Mouse (Mus musculus) liver, adult 2 months (tissue): ENCODE results near the gene Sox5. TPM values are rescaled to one million over a fixed set of nuclear protein-coding genes. Genes with fewer than 3 reads are reported as not detected.
"Not testable (repeated sequence)": the region's sequence is repeated elsewhere in the genome, so short reads cannot be mapped to it uniquely, and the experiment has no call there.

Source experiments
- DNase-seq: peaks from one replicate; pipeline ENCODE4 v3.0.0-alpha.2; 2011; ENCODE audit warnings: low read depth, low spot score; ENCODE audit errors: extremely low read depth
- H3K27ac ChIP-seq: fragments of 200-500 bp; replicated peaks from 2 replicates; pipeline ENCODE4 v1.5.1; 2012; ENCODE audit warnings: low read depth, mild to moderate bottlenecking, control low read depth, inconsistent platforms, low read length; ENCODE audit not compliant: insufficient read depth
- H3K27me3 ChIP-seq: fragments of 200-500 bp; 2 replicates; pipeline ENCODE4 v1.6.1; 2012; ENCODE audit warnings: mild to moderate bottlenecking, moderate library complexity, low read length, inconsistent platforms; ENCODE audit not compliant: control insufficient read depth, insufficient read depth
- H3K36me3 ChIP-seq: fragments of 200-500 bp; 2 replicates; pipeline ENCODE4 v1.6.1; 2012; ENCODE audit warnings: low read length, inconsistent platforms; ENCODE audit not compliant: control insufficient read depth, insufficient read depth
- H3K4me1 ChIP-seq: fragments of 200-500 bp; 2 replicates; pipeline ENCODE4 v1.6.1; 2011; ENCODE audit warnings: low read length; ENCODE audit not compliant: control insufficient read depth, insufficient read depth
- H3K4me3 ChIP-seq: fragments of 200-500 bp; 2 replicates; pipeline ENCODE4 v1.5.1; 2011; ENCODE audit warnings: low read depth, mild to moderate bottlenecking, control low read depth, low read length, moderate library complexity; ENCODE audit not compliant: insufficient read depth
- H3K79me2 ChIP-seq: fragments of 200-500 bp; 2 replicates; pipeline ENCODE4 v1.6.1; 2012; ENCODE audit warnings: inconsistent platforms, mild to moderate bottlenecking, low read length, moderate library complexity; ENCODE audit not compliant: control insufficient read depth, insufficient read depth
- H3K9ac ChIP-seq: fragments of 200-500 bp; 2 replicates; pipeline ENCODE4 v1.6.1; 2012; ENCODE audit warnings: low read depth, mild to moderate bottlenecking, control low read depth, inconsistent platforms, low read length
- CTCF ChIP-seq: fragments of 200-500 bp; IDR thresholded peaks from 2 replicates; pipeline ENCODE4 v1.5.1; 2011; ENCODE audit warnings: low read depth, low read length, control low read depth
- POLR2A ChIP-seq: fragments of 200-500 bp; IDR thresholded peaks from 2 replicates; pipeline ENCODE4 v1.6.1; 2011; ENCODE audit warnings: low read length, control low read depth; ENCODE audit not compliant: insufficient read depth; ENCODE audit errors: extremely low read depth
- WGBS: fragments of 180-500 bp; shearing (Covaris S2); methylation state at CpG from one replicate; pipeline ENCODE4 v1.1.7; 2018; 5-methylcytosine and 5-hydroxymethylcytosine counted together
- polyA plus RNA-seq: library from polyadenylated mRNA; depleted of rRNA; stranded (reverse); fragments of >200 nt; gene quantifications from 2 replicates; pipeline ENCODE4 v1.2.3, GENCODE M21; 2012
- total RNA-seq: library from RNA; depleted of rRNA; stranded (reverse); fragments of >200 nt; gene quantifications from 2 replicates; pipeline ENCODE4 v1.2.3, GENCODE M21; 2014

Gene Sox5
- total and polyA plus RNA-seq, 2 experiments = 7.5 to 31.6 TPM

DNA sequence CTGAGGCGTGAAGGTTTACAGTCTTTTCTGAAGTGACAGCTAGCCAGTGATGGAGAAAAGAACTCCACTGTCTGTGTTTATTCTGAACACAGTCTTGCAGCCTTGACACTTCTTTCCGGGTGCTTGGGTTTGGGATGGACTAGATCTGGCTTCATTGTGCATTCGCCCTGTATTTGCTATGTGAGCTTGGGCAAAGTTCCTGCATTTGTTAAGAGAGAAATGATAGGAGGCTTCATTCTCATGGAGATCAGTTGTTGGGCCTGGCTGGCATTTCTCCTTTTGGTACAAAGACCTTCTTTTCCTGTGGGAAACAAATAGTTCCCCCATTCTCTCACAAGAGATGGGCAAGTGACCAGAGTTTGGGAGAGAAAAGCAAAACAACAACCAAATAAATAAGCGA, 490.3 kb downstream of the Sox5 start:
- no peak for TF ChIP-seq POLR2A
- TF ChIP-seq CTCF = no peak
- Histone ChIP-seq H3K27me3 (no peaks in the 10 kb centered on the region), H3K36me3 (no peaks in the 10 kb centered on the region), H3K27ac (no peak overlapping the region), H3K79me2 (no peaks in the 10 kb centered on the region), H3K9ac (no peak overlapping the region), H3K4me1 (no peaks in the 10 kb centered on the region), H3K4me3 (no peak overlapping the region)
- DNase-seq = no peak
- 87% methylated on average over 4 of the region's 4 CpGs for WGBS

GRCm38 (mm10) chr6:144286122-144286521, 495.7 kb downstream of the Sox5 start:
- no peak for TF ChIP-seq POLR2A
- TF ChIP-seq CTCF = no peak
- 70% methylated on average over 4 of the region's 4 CpGs for WGBS
- H3K79me2 ChIP-seq = no peaks in the 10 kb centered on the region

GRCm38 (mm10) chr6:144283191-144283590, 498.6 kb downstream of the Sox5 start:
- H3K79me2 ChIP-seq = no peaks in the 10 kb centered on the region
- H3K9ac ChIP-seq = no peak overlapping the region
- H3K27ac ChIP-seq = no peak overlapping the region
- WGBS = 71% methylated on average over 8 of the region's 8 CpGs
- TF ChIP-seq POLR2A (no peak), CTCF (no peak)
- DNase-seq = no peak
- no peak overlapping the region for H3K4me3 ChIP-seq
- H3K4me1 ChIP-seq = no peaks in the 10 kb centered on the region
- no peaks in the 10 kb centered on the region for H3K27me3 ChIP-seq
- H3K36me3 ChIP-seq = no peaks in the 10 kb centered on the region

More at GRCm38 (mm10) chr6:144286122-144286521, 495.7 kb downstream of the Sox5 start:
- no peak for DNase-seq
- H3K9ac ChIP-seq = no peak overlapping the region
- H3K27ac ChIP-seq = no peak overlapping the region
- H3K27me3 ChIP-seq = no peaks in the 10 kb centered on the region
- H3K4me1 ChIP-seq = no peaks in the 10 kb centered on the region
- no peak overlapping the region for H3K4me3 ChIP-seq
- H3K36me3 ChIP-seq = no peaks in the 10 kb centered on the region

DNA sequence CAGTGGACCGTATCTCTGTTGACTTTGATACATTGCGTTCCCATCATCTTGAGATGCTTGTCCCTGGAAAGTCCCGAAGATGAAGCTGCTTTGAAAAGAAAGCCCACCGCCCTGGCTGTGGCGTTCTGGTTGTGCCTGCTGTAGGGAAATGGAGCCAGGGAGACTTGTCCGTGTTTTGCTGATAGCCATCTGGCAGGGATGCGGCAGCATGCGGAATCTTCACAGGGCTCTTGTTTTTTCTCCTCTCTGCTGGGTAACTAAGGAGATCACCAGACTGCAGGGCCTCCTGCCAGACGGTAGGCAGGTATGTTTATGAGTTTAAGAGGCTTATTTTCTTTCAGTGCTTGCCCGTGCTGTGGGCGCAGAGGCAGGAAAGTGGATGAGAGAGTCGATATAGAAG, 499.0 kb downstream of the Sox5 start:
- H3K9ac ChIP-seq = no peak overlapping the region
- DNase-seq = no peak
- H3K27ac ChIP-seq = no peak overlapping the region
- TF ChIP-seq CTCF = no peak
- no peak for TF ChIP-seq POLR2A
- H3K27me3 ChIP-seq = no peaks in the 10 kb centered on the region
- H3K4me1 ChIP-seq = no peaks in the 10 kb centered on the region
- no peaks in the 10 kb centered on the region for H3K79me2 ChIP-seq
- no peaks in the 10 kb centered on the region for H3K36me3 ChIP-seq
- 91% methylated on average over 12 of the region's 12 CpGs for WGBS
- no peak overlapping the region for H3K4me3 ChIP-seq

GRCm38 (mm10) chr6:144281661-144282060, 500.1 kb downstream of the Sox5 start:
- no peak overlapping the region for H3K27ac ChIP-seq
- 90% methylated on average over 3 of the region's 3 CpGs for WGBS
- no peak overlapping the region for H3K4me3 ChIP-seq
- no peaks in the 10 kb centered on the region for H3K36me3 ChIP-seq
- H3K4me1 ChIP-seq = no peaks in the 10 kb centered on the region
- no peaks in the 10 kb centered on the region for H3K79me2 ChIP-seq
- H3K27me3 ChIP-seq = no peaks in the 10 kb centered on the region
- DNase-seq = no peak
- no peak overlapping the region for H3K9ac ChIP-seq
- TF ChIP-seq POLR2A (no peak), CTCF (no peak)

DNA sequence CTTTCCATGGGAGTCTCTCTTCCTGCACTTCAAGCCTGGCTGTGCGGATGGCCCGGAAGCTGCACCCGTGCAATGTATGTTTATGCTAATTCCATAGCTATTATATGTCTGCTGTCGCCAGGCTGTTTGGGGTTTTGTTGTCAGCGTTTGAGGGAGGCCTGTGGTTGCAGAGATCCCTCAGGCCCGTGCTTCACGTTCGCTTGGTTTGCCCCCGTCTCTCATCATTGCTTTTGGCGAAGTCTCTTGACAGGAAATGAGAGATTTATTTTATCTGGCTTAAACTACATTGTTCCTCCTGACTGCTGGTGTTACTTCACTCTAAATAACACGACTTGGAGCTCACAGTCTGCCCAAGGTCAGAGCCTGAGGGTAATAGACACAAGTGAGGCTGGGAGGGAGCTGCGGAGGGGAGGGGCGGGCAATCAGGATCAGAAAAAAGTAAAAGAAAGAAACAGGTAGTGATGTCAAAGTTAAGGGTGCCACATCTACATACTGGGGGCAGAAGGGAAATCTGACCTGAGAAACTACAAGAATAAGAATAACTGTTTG, 503.2 kb downstream of the Sox5 start:
- Histone ChIP-seq H3K27me3 (no peaks in the 10 kb centered on the region), H3K9ac (no peak overlapping the region), H3K4me1 (no peaks in the 10 kb centered on the region), H3K79me2 (no peaks in the 10 kb centered on the region), H3K36me3 (no peaks in the 10 kb centered on the region), H3K27ac (no peak overlapping the region), H3K4me3 (no peak overlapping the region)
- DNase-seq = no peak
- WGBS = 85% methylated on average over 13 of the region's 13 CpGs
- TF ChIP-seq CTCF = no peak

DNA sequence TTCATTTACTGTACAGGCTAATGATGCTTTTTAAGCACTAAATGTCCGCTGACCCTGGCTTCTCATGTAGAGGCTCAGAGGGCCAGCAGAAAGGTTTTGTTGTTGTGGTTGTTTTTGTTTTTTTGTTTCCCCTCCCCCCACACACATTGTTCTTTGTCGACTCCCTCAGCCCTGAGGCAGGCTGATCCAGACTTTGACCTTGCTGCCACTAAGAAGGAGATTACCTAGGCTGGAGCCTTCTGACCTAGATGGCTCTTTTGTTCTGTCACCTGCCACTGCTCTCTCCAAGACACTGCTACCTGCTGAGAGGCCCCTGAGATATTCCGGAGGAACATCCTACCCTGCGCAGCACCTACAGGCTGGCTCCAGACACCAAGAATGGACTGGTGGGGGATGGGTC, 508.4 kb downstream of the Sox5 start:
- H3K36me3 ChIP-seq, H3K4me3 ChIP-seq, DNase-seq, H3K4me1 ChIP-seq, H3K27me3 ChIP-seq, H3K27ac ChIP-seq, H3K9ac ChIP-seq, H3K79me2 ChIP-seq: not testable (repeated sequence)
- 60% methylated on average over 4 of the region's 4 CpGs for WGBS
